Mouse (Mus musculus): Measurements from ENCODE around the gene Ntn1.

The Ntn1 gene

GRCm38 (mm10) chr11:68384131-68384530, 16.5 kb downstream of the Ntn1 start:
- no peak for DNase-seq (ENCODE audit: low spot score in 2 of 2)

DNA sequence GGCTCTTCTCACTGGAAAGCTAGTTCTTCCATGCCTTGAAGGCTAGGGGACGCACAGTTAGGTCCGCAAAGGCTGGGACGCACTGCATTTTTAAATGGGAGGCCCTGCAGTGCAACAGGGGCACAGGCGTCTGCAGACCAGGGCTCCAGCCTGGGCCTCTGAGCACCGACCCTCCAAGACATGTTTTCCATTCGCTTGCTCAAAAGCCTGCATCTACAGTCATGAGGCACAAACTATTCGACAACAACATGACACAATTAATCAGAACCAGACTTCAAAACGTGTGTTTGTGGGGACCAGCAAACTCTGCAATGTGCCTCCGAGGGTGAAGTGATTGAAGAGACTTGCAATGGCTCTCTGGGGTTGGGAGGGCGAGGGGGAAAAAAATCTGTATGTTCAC, 17.1 kb downstream of the Ntn1 start:
- no peak for DNase-seq (ENCODE audit: low spot score in 2 of 2)

DNA sequence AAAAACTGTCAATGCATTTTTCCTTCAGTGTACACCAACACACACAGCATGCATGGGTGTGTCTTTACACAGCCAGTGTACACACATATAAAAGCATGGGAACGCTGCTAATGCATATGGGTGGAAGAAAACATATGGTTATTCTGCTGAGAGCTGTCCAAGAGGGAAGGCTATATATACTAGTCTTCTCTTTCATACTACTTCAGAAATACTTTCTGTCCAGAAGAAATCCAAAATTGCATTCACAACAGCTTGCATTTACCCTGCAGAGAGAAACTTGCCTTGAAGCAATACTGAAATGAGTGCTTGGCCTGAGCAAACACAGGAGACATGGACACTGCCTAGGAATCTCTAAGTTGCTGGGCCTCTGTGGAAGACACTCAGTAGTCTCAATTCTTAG, 18.8 kb downstream of the Ntn1 start:
- DNase-seq (ENCODE audit: low spot score in 2 of 2) = no peak

DNA sequence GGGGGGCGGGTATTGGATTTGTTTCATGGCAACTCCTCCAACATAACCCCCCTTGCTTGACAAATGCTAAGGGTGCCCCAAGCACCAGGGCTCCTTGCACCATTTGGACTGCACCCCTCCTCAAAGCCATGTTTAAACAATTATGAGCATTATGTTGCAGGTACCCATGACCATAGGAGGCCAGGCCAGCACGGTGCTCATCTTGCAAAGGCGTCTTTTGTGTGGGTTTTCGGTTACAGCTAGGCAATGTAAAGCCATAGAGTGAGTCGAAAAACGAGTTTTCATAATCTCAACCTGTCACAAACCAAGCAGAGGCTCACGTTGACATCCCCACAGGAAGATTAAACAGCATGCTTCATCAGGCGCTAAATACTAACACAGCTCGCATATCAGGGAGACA, 19.3 kb downstream of the Ntn1 start:
- no peak for DNase-seq (ENCODE audit: low spot score in 2 of 2)

GRCm38 (mm10) chr11:68378946-68379764, 21.5 kb downstream of the Ntn1 start:
- no peak for DNase-seq (ENCODE audit: low spot score in 2 of 2)

GRCm38 (mm10) chr11:68378419-68378818, 22.2 kb downstream of the Ntn1 start:
- no peak for DNase-seq (ENCODE audit: low spot score in 2 of 2)

DNA sequence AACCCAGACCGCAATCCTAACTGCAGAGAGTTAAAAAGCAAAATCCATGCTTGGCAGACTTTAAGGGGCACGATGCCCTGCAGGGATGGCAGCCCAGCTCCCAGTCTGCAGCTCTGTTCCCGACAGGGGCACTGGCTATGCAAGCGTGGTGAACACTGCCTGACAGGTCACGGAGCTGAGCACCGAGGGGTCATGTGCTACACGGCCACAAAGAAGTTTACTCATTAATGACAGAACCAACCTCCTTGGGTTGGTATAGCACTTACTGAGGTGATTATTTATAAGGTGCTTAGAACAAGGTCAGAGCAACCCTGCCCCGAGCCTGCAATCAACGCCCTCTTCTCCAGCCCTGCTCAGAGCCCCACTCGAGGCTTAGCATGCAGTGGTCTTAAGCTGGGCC, 27.5 kb downstream of the Ntn1 start:
- no peak for DNase-seq (ENCODE audit: low spot score in 2 of 2)

GRCm38 (mm10) chr11:68371609-68372008, 29.0 kb downstream of the Ntn1 start:
- DNase-seq (ENCODE audit: low spot score in 2 of 2) = no peak

- DNase-seq (ENCODE audit: low spot score in 2 of 2) = no peak
Measured at GRCm38 (mm10) chr11:68356901-68357300, 43.7 kb downstream of the Ntn1 start.

DNA sequence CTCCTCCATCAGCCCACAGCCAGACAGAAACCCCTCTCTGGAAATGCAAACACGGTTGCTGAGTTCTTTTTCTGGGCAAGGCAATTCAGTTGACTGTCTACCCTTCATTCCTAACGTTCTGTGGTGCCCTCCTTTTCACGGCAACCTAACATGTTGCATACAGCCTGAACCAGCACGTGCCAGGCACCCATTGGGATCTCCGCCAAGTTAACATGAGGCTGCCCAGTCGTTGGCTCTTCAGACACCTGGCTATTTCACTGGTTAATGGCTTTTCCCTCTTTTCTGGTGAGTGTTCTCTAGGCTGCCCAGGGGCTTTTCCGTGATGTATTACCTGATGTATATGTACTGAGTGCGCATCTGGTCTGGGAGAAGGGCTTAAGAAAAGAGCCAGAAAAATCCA, 45.1 kb downstream of the Ntn1 start:
- DNase-seq (ENCODE audit: low spot score in 2 of 2) = no peak

GRCm38 (mm10) chr11:68354848-68355247, 45.8 kb downstream of the Ntn1 start:
- DNase-seq (ENCODE audit: low spot score in 2 of 2) = no peak

GRCm38 (mm10) chr11:68352236-68352635, 48.4 kb downstream of the Ntn1 start:
- no peak for DNase-seq (ENCODE audit: low spot score in 2 of 2)

GRCm38 (mm10) chr11:68348851-68349250, 51.8 kb downstream of the Ntn1 start:
- no peak for DNase-seq (ENCODE audit: low spot score in 2 of 2)

DNA sequence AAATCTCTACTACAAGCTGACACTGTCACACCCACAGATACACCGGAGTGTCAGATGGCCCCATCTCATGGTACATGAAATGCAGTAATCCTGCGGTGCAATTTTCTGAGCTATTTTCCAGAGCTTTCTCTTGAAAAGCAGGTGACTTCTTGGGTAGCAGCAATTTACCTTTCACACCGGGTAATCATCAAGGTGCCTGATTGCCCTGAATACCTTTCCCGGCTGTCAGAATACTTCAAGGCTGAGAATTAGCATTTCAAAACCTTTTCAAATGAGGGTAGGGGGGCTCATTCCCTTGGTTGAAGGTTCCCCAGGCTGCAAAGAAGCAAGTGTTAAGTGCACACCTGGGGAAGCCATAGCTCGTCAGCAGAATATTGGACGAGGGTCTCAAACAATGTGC, 52.5 kb downstream of the Ntn1 start:
- no peak for DNase-seq (ENCODE audit: low spot score in 2 of 2)

DNA sequence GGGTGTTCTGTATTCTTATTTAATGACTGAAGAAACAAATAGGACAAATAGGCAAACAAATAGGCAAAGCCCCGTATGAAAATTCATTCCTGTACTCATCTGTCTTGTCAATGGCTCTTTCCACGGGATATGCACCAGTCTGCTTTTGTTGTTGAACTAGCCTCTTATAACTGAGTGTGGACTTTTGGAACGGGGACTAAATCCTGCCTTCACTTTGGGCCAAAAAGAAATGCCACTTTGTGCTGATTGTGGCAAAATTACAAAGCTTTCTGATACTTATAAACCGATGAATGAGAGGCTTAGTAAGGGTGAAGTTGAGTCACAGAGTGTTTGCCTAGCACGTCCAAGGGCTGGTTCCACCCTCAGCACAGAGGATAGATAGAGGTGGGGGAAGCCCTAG, 53.1 kb downstream of the Ntn1 start:
- DNase-seq (ENCODE audit: low spot score in 2 of 2) = no peak

- DNase-seq (ENCODE audit: low spot score in 2 of 2) = no peak
Measured at GRCm38 (mm10) chr11:68346099-68346498, 54.5 kb downstream of the Ntn1 start.

DNA sequence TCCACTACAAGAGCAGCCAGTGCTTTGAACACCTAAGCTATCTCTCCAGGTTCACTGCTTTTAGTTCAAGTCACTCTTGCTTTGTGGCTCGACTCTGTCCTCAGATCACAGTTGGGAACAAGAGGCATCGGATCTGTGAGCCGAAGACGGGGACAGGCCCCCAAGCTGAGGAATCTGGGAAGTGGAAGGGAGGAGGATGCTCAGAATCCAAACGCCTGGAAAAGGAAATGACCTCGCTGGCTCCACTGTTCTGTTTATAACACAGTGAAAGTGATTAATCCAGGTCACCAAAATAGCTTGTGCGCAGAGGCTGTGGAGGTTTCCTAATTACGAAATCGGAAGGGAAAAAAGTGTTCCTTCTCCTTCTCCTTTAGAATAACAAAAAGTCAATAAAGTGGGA, 56.4 kb downstream of the Ntn1 start:
- no peak for DNase-seq (ENCODE audit: low spot score in 2 of 2)

GRCm38 (mm10) chr11:68342761-68343160, 57.9 kb downstream of the Ntn1 start:
- DNase-seq (ENCODE audit: low spot score in 2 of 2) = no peak

GRCm38 (mm10) chr11:68342003-68342400, 58.6 kb downstream of the Ntn1 start:
- no peak for DNase-seq (ENCODE audit: low spot score in 2 of 2)

DNA sequence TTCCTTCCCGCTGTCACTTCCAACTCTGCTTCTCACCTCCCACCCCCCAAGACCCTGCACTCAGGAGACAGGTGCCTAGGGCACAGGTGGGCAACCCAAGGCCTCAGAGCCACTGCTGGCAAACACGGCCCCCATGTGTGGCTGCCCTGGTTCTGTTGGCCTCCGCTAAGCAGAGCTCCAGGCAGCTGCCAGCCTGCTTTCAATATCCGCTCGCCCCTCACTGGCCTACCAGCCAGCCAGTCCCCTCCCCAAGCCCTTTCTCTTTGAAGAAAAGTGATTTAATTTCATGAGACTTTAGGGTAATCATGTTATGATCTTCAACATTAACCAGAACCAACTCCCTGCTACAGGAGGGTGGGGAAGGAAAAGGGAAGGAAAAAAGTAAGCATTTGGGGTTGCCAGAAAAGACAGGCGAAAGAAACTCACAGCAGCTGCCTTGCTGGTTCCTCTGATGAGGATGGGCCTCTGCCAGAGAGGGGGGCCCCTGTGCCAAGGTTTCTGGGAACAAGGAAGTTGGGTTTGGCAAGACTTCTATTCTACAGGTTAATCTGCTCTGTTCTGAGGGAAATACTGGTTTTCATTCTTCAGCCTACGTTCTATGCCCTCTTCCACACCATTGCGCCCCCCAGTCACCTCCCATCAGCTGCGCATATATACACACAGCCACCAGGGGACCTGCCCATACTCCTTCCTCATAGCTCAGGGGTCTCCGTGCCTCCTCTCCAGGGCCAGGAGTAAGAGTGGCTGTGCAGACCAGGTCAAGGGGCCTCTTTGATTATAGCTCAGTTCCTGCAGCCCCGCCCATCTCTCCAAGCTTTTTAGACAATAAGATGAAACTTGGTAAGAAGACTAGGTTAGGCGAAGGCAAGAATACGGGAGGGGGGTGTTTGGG, 59.3 kb downstream of the Ntn1 start:
- no peak for DNase-seq (ENCODE audit: low spot score in 2 of 2)

DNA sequence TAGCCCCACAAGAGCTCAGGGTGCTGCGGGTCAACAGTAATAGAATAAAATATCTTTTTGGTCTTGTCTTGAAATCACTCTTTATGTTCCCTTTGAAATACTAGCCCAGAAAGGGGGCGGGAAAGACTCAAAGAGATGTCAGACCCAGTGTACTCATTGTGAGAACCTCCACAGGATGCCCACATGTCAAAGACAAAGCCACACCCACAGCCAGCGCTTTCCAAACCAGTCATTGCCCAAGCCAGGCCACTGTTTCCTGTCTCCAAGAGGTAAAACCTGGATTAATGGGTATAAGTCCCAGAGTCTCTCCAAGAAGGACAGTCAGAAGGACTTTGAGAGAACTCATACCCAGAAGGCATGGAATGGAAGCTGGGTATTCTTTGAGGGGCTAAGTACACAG, 60.3 kb downstream of the Ntn1 start:
- DNase-seq (ENCODE audit: low spot score in 2 of 2) = no peak

DNA sequence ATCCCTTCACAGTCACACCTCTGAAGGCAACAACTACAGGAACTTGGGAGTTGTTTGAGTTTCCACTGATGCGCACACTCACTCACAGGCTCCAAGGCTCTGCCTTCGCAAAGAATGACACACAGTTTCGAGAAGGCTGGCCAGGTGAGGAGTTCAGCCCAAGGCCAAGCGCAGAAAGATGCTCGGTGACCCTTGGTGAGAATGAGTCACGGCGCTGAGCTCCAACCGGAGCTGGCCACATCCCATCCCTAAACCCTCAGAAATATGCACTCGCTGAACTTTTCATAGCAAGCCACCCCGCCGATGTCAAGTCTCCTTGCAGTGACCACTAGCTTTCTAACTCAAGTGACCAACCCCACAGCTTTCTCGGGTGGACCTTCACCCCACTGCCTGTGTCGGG, 60.8 kb downstream of the Ntn1 start:
- DNase-seq (ENCODE audit: low spot score in 2 of 2) = no peak

- DNase-seq (ENCODE audit: low spot score in 2 of 2) = no peak
Measured at GRCm38 (mm10) chr11:68339331-68339730, 61.3 kb downstream of the Ntn1 start.

Data from right cerebral cortex, postnatal 36 days (tissue).